Mouse (Mus musculus) limb, embryonic 10.5 days (tissue): ENCODE results near the gene Pum1. TPM values are rescaled to one million over a fixed set of nuclear protein-coding genes. Genes with fewer than 3 reads are reported as not detected.
"Not testable (repeated sequence)": the region's sequence is repeated elsewhere in the genome, so short reads cannot be mapped to it uniquely, and the experiment has no call there.

Source experiments
- DNase-seq: peaks from one replicate; pipeline ENCODE4 v3.0.0-alpha.2; 2017; ENCODE audit warnings: low spot score
- H3K27ac ChIP-seq: fragments of 300-500 bp; sonication (generic); 2 replicates; pipeline ENCODE4 v1.5.1; 2016; ENCODE audit warnings: mild to moderate bottlenecking
- H3K27me3 ChIP-seq: fragments of 300-500 bp; sonication (generic); 2 replicates; pipeline ENCODE4 v1.6.1; 2016; ENCODE audit warnings: low read depth, mild to moderate bottlenecking; ENCODE audit not compliant: poor library complexity, severe bottlenecking
- H3K36me3 ChIP-seq: fragments of 300-500 bp; sonication (generic); 2 replicates; pipeline ENCODE4 v1.6.1; 2016; ENCODE audit warnings: mild to moderate bottlenecking, moderate library complexity
- H3K4me1 ChIP-seq: fragments of 300-500 bp; sonication (generic); 2 replicates; pipeline ENCODE4 v1.6.1; 2016
- H3K4me3 ChIP-seq: fragments of 300-500 bp; sonication (generic); 2 replicates; pipeline ENCODE4 v1.5.1; 2016; ENCODE audit warnings: mild to moderate bottlenecking, moderate library complexity
- H3K9me3 ChIP-seq: fragments of 300-500 bp; sonication (generic); replicated peaks from 2 replicates; pipeline ENCODE4 v1.6.1; 2016; ENCODE audit warnings: mild to moderate bottlenecking
- WGBS: fragments of 180-500 bp; shearing (Covaris S2); methylation state at CpG from one replicate; pipeline ENCODE4 v1.1.7; 2016; 5-methylcytosine and 5-hydroxymethylcytosine counted together
- polyA plus RNA-seq: library from polyadenylated mRNA; unstranded; fragments of >200 nt; fragmentation: Nextera tagmentation; extraction: Ambion mirVana; gene quantifications from 2 replicates; pipeline ENCODE4 v1.2.1, GENCODE M21; 2016

The Pum1 gene
- polyA plus RNA-seq, 1 experiment from 2014 or later: 124 TPM

DNA sequence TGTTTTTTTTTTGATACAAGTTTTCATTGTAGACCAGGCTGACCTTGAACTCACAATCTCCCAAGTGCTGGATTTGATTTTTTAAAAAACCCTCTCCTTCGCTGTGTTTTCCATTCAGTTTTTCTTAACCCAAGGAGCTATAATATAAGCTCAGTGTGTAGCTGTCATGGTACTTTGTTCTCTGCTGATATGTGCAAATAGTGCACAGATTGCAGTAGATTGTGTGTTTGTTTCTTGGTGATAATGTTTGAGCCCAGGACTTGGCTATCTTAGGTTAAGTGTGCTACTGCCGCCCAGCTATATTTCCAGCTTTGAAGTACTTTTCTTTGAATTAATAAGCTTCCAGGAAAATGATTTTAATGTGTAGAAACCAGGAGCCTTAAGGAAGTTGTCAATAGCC, 13.6 kb downstream of the Pum1 start:
- no peaks in the 10 kb centered on the region for H3K27me3 ChIP-seq
- no peak for DNase-seq
- WGBS: 93% methylated on average over 2 of the region's 2 CpGs

DNA sequence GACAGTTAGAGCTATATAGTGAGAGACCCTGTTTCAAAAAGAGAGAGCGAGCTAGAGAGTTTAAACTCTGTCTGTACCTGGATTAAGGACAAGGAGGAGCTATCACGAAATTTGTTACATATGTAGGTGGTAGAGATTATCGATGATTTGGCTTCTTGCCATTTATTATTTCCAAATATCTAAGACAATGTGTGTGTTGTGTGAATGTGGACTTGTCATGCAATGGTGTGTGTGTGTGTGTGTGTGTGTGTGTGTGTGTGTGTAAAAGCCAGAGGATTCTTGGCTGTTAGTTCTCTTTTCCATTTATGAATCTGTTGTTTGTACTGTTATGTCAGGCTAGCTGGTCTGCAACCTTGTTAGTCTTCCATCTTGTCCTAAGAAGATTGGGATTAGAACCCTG, 15.0 kb downstream of the Pum1 start:
- Histone ChIP-seq H3K36me3 (peaks cover 99% of the 10 kb centered on the region), H3K4me1 (no peaks in the 10 kb centered on the region), H3K9me3 (no peaks in the 10 kb centered on the region), H3K27me3 (no peaks in the 10 kb centered on the region), H3K27ac (no peak overlapping the region), H3K4me3 (no peak overlapping the region)
- 98% methylated on average over 3 of the region's 3 CpGs for WGBS
- no peak for DNase-seq

More for the DNA sequence above, 13.6 kb downstream of the Pum1 start:
- peaks cover 100% of the 10 kb centered on the region for H3K36me3 ChIP-seq
- H3K4me1 ChIP-seq: no peaks in the 10 kb centered on the region
- no peak overlapping the region for H3K27ac ChIP-seq
- no peaks in the 10 kb centered on the region for H3K9me3 ChIP-seq
- no peak overlapping the region for H3K4me3 ChIP-seq

DNA sequence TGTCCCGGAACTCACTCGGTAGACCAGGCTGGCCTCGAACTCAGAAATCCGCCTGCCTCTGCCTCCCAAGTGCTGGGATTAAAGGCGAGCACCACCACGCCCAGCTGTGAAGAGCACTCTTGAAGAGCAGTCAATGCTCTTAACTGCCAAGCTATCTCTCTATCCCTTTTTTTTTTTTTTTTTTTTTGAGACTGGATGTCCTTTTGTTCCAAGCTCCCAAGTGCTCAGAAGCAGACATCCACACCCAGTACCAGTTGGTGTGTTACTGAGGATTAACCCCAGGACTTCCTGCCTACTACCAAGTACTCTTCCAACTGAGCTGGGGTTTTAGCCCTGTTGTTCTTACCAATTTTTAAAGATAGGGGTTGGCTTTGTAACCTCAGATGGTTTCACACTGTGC, 17.6 kb downstream of the Pum1 start:
- Histone ChIP-seq H3K9me3 (no peaks in the 10 kb centered on the region), H3K36me3 (peaks cover 96% of the 10 kb centered on the region), H3K4me1 (no peaks in the 10 kb centered on the region), H3K4me3 (no peak overlapping the region), H3K27ac (no peak overlapping the region), H3K27me3 (no peaks in the 10 kb centered on the region)
- no peak for DNase-seq
- 97% methylated on average over 6 of the region's 6 CpGs for WGBS

DNA sequence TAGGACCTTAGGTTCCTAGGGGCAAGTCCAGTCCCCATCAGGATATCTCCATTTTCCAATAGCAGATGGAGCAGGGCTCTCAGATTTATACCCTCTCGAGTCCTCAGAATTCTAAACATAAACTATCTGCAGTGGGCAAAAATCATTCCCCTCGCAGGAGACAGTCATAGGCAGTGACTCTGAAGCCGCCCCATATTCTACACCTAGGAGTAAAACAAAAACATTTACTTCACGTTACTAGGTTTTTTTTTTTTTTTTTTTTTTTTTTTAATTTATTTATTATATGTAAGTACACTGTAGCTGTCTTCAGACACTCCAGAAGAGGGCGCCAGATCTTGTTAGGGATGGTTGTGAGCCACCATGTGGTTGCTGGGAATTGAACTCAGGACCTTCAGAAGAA, 19.9 kb downstream of the Pum1 start:
- H3K27me3 ChIP-seq, H3K27ac ChIP-seq, H3K4me1 ChIP-seq, DNase-seq, H3K9me3 ChIP-seq, H3K4me3 ChIP-seq: not testable (repeated sequence)
- H3K36me3 ChIP-seq: peaks cover 95% of the 10 kb centered on the region
- WGBS: 97% methylated on average over 5 of the region's 5 CpGs

GRCm38 (mm10) chr4:130693936-130694335, 30.8 kb downstream of the Pum1 start:
- Histone ChIP-seq H3K4me3 (no peak overlapping the region), H3K4me1 (no peaks in the 10 kb centered on the region), H3K9me3 (no peaks in the 10 kb centered on the region), H3K27ac (no peak overlapping the region), H3K27me3 (no peaks in the 10 kb centered on the region), H3K36me3 (peaks cover 82% of the 10 kb centered on the region)
- WGBS: 96% methylated on average over 3 of the region's 3 CpGs
- no peak for DNase-seq

- WGBS: 85% methylated on average over 3 of the region's 3 CpGs
- Histone ChIP-seq H3K4me3 (no peak overlapping the region), H3K27ac (no peak overlapping the region), H3K9me3 (no peaks in the 10 kb centered on the region), H3K36me3 (peaks cover 77% of the 10 kb centered on the region), H3K4me1 (no peaks in the 10 kb centered on the region), H3K27me3 (no peaks in the 10 kb centered on the region)
- DNase-seq: no peak
Observed at GRCm38 (mm10) chr4:130694982-130695381, 31.9 kb downstream of the Pum1 start.

- Histone ChIP-seq H3K36me3 (peaks cover 82% of the 10 kb centered on the region), H3K27me3 (no peaks in the 10 kb centered on the region), H3K4me3 (no peak overlapping the region), H3K4me1 (no peaks in the 10 kb centered on the region), H3K27ac (no peak overlapping the region), H3K9me3 (no peaks in the 10 kb centered on the region)
- 93% methylated on average over 2 of the region's 2 CpGs for WGBS
- no peak for DNase-seq
Observed at GRCm38 (mm10) chr4:130701061-130701460, 37.9 kb downstream of the Pum1 start.

DNA sequence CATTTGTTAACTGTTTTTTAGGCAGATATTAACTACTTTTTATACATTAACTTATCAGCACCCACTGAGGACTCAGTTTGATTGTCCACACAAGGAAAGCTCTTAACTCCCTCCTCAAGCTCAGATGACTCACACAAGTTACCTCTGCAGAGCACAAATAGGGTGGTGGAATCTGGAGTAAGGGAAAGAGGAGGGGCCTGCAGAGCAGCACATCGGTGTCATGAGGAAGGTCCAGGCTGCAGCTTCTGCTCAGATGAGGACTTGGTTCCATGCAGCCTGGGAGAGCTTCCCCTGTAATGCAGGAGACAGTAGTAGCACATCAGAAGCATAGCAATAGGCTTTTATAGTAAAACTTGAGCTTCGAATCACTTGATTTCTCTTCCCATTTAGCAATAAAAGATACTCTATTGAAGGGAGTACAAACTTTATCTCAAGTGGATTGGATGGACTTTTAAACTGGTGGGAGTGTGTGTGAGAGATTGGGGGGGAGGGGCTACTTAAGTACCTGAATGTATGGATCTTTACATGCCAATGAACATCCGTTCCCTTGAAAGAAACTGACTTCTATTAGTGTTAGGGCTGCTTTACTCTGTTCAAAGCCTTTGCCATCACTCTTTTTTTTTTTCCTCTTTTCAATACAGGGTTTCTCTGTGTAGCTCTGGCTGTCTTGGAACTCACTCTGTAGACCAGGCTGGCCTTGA, 39.9 kb downstream of the Pum1 start:
- Histone ChIP-seq H3K4me1 (no peaks in the 10 kb centered on the region), H3K27me3 (no peaks in the 10 kb centered on the region), H3K36me3 (peaks cover 90% of the 10 kb centered on the region), H3K27ac (no peak overlapping the region), H3K9me3 (no peaks in the 10 kb centered on the region), H3K4me3 (no peak overlapping the region)
- DNase-seq: no peak
- WGBS: 96% methylated on average over 3 of the region's 3 CpGs

DNA sequence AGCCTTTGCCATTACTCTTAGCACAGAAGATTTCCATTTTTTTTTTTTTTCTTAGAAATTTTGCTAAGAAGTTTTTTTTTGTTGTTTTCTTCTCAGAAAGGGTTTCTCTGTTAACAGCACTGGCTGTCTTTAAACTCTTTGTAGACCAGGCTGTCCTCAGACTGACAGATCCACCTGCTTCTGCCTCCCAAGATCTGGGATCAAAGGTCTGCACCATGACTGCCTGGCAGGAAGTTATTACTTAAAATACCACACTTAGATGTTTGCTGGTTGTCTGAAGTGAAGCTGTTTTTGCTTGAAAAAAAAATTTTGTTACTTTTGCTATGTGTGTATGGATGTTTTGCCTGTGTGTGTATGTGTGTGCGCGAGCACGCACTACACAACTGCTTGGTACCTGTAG, 40.5 kb downstream of the Pum1 start:
- H3K27ac ChIP-seq: no peak overlapping the region
- no peaks in the 10 kb centered on the region for H3K9me3 ChIP-seq
- no peak for DNase-seq
- 97% methylated on average over 3 of the region's 3 CpGs for WGBS
- peaks cover 92% of the 10 kb centered on the region for H3K36me3 ChIP-seq
- H3K27me3 ChIP-seq: no peaks in the 10 kb centered on the region
- no peak overlapping the region for H3K4me3 ChIP-seq
- no peaks in the 10 kb centered on the region for H3K4me1 ChIP-seq

DNA sequence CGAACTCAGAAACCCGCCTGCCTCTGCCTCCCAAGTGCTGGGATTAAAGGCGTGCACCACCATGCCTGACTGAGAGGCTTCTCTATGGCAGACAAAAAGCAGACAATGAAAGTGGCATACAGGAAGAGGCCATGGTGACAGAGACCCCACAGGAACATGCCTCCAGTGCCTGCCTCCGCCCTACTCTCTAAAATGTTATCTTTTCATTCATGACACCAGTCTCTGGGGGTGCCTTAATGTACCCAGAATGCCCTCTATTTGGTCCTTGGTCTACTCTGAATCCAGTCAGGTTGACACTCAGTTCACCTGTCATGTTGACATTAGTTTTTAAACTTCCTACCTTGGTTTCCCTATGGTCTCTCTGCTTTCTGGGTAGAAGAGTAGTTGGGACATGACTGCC, 41.5 kb downstream of the Pum1 start:
- H3K4me3 ChIP-seq: no peak overlapping the region
- peaks cover 96% of the 10 kb centered on the region for H3K36me3 ChIP-seq
- no peaks in the 10 kb centered on the region for H3K9me3 ChIP-seq
- H3K27ac ChIP-seq: no peak overlapping the region
- 91% methylated on average over 4 of the region's 4 CpGs for WGBS
- DNase-seq: no peak
- H3K27me3 ChIP-seq: no peaks in the 10 kb centered on the region
- H3K4me1 ChIP-seq: no peaks in the 10 kb centered on the region

GRCm38 (mm10) chr4:130706215-130707000, 43.3 kb downstream of the Pum1 start:
- Histone ChIP-seq H3K4me3 (no peak overlapping the region), H3K27ac (no peak overlapping the region), H3K4me1 (no peaks in the 10 kb centered on the region), H3K36me3 (peaks cover 88% of the 10 kb centered on the region), H3K27me3 (no peaks in the 10 kb centered on the region), H3K9me3 (no peaks in the 10 kb centered on the region)
- no peak for DNase-seq
- WGBS: 92% methylated on average over 3 of the region's 3 CpGs

GRCm38 (mm10) chr4:130711353-130711848, 48.3 kb downstream of the Pum1 start:
- no peak overlapping the region for H3K27ac ChIP-seq
- no peak for DNase-seq
- H3K4me3 ChIP-seq: no peak overlapping the region
- H3K4me1 ChIP-seq: peaks cover 11% of the 10 kb centered on the region
- peaks cover 47% of the 10 kb centered on the region for H3K36me3 ChIP-seq
- H3K9me3 ChIP-seq: no peaks in the 10 kb centered on the region
- WGBS: 81% methylated on average over 5 of the region's 5 CpGs
- H3K27me3 ChIP-seq: no peaks in the 10 kb centered on the region

- Histone ChIP-seq H3K4me1 (peaks cover 11% of the 10 kb centered on the region), H3K4me3 (no peak overlapping the region), H3K27ac (no peak overlapping the region), H3K9me3 (no peaks in the 10 kb centered on the region), H3K36me3 (peaks cover 39% of the 10 kb centered on the region), H3K27me3 (no peaks in the 10 kb centered on the region)
- WGBS: 81% methylated on average over 3 of the region's 3 CpGs
- no peak for DNase-seq
Observed at GRCm38 (mm10) chr4:130712341-130712740, 49.2 kb downstream of the Pum1 start.
